Mouse (Mus musculus): Measurements from ENCODE around the gene Prrg2.

DNA sequence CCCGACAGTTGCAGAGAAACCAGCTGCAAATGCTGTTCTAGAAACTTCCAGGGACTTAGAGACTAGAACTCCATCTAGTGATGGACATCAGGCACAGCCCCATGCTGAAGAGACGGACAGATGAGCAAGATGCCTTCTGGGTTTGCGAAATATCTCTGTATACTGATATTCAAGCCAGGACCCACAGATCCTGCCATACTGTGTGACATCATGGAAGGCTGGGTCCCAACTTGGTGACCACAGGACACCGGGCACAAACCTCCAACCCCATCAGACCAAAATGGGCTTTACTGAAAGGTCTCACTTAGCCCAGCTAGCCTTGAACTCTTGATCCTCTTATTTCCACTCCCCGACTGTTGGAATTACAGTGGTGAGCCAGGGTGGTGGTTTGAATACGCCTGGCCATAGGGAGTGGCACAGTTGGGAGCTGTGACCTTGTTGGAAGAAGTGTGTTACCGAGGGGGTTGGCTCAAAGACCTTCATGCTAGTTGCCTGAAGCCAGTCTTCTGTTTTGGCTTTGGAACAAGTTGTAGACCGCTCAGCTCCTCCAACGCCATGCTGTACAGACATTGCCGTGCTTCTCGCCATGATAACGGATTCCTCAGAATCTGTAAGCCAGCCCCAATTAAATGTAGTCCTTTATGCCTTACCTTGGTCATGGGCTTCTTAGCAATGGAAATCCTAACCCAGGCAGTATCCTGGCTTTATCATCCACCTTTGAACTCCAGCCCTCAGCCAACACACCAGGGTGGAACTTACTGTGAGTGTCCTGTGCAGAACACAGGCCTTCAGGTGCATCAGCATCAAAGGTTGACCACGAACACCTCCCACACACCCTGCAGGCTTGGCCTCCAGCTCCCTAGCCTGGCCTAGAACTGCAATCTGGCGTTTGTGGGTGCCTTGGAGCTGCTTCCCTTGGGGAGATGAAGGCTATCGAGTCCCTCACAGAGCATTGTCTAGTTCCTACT is 37.9 kb downstream of the Prrg2 start:
- TF ChIP-seq POLR2A (IDR thresholded peaks at IDR 0.05; ENCODE audit: extremely low read depth, insufficient read depth, low read length) (no peak), CTCF (IDR thresholded peaks at IDR 0.05; ENCODE audit: low read depth, low read length) (no peak)

Data from liver, adult 2 months (tissue).